Mouse (Mus musculus) CD4-positive, CD25-positive, alpha-beta regulatory T cell, adult 2 months (primary cell): ENCODE data around the gene Ncbp3.

Experiments used
- DNase-seq: peaks from one replicate; pipeline ENCODE4 v3.0.0-alpha.2; 2012; ENCODE audit warnings: low read depth, low spot score

Ncbp3 gene

DNA sequence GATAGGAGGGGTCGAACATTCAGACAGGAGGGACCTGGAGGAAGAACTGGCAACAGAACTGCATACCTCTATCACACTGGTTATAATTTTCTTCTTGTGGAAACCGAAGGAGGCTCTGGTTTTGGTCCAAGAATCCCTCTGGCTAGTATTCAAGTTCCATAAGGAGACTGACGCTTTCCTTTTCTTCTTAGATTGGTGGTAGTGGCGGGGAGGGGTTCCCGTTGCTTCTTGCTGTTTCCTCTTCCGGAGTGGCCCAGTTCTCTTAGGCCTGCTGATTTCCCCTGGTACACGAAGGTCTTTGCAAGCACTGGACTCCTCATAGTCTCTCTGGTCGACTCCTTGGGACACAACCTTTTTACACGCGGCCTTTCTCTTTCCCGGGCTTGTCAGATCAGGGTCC is 89.5 kb downstream of the Ncbp3 start:
- peak; percentile 46 for DNase-seq

DNA sequence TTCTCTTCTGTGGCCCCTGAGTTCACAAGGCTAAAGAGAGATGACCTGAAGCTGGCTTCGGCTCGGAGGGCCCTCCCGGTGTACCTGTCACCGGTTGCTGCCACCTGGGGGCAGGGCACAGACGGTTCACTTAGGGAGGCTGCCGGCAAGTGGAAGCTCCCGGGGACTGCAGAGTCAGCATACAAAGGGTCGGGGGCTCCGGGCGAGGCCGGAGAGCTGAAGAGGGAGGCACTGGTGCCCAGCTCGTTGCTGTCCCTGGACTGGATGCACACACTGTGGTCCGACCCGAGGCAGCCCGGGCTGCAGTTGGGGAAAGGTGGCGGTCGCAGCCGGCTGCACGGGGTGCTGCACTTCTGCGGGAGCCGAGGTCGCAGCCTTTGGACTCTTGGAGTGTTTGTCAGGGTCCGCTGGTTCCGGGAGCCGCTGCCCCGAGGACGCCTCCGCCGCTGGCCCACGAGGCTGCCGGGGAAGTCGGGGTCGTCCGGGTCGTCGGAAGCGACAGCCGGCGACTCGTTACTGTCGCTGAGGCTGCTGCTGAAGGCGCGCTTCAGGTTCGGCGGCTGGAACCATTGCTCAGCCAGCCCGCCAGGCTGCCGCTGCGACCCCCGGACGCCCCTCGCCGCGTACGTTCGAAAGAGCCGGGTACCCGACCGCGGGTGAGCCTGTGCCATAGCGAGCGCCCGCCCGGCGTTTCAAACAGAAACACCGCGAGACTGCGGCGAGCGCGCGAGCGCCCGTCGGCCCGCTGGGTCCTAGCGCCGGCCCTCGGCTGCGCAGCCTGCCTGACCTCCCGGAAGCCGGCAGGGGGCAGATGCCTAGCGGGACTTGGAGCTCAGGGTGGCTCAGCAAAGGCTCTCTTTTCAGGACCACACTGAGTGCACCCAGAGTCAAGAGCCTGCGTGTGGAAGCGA is 90.3 kb downstream of the Ncbp3 start, which contains the start of gene Haspin:
Haspin (minus strand) TSS at position 704 of the 911 bp plus-strand sequence.
- peak; percentile 94 for DNase-seq
